Mouse (Mus musculus) megakaryocyte-erythroid progenitor cell, adult 5-6 weeks (primary cell): ENCODE results near the gene Syt15. TPM values are rescaled to one million over a fixed set of nuclear protein-coding genes. Genes with fewer than 3 reads are reported as not detected.

Experiments
- ATAC-seq: replicated peaks from 2 replicates; pipeline ENCODE4 v1.8.0; 2016; ENCODE audit warnings: mild to moderate bottlenecking, inconsistent platforms; ENCODE audit not compliant: severe bottlenecking, poor library complexity, low FRiP score, low TSS enrichment
- total RNA-seq, 2 experiments: library from RNA; stranded (forward) in 1 of 2; stranded (reverse) in 1 of 2; fragments of 200-1000, 215-1000 nt in 1 of 2; fragments of >200 nt in 1 of 2; fragmentation: Nextera tagmentation in 1 of 2; gene quantifications; 2 replicates each; pipeline ENCODE4 v1.2.3; 2014 to 2017

Syt15 gene
- not detected in 2 replicates for total RNA-seq (2014; fragmentation: Nextera tagmentation)
- total RNA-seq (2017): not detected in 2 replicates

GRCm38 (mm10) chr14:34219295-34219694 lies at the start of gene Syt15:
TSS of gene Syt15 (plus strand) at chr14:34219595.
- no peak for ATAC-seq

DNA sequence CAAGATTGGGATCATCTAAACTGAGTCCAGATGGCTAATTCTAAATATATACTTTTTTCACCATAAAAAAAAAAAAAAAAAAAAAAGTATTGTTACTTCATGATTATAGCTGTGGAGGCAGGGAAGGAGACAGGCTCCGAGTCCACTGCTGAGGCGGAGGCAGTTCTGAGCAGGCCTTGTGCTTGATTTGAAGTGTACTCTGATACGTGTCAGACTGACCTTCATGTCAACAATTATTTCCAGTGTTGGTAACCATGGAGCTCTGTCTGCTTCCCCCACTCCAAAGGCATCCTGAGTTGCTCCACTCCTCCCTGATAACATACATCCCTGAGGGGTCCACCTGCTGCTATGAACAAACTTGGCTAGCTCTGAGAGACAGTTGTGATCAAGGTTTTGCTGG lies 48.3 kb upstream of the Syt15 start:
- no peak for ATAC-seq

GRCm38 (mm10) chr14:34179351-34179750 lies 40.0 kb upstream of the Syt15 start:
- no peak for ATAC-seq

- ATAC-seq: no peak
Measured at GRCm38 (mm10) chr14:34183101-34183500, 36.3 kb upstream of the Syt15 start.

GRCm38 (mm10) chr14:34188629-34189028 lies 30.8 kb upstream of the Syt15 start:
- ATAC-seq: peak; percentile 87

- ATAC-seq: no peak
Measured at GRCm38 (mm10) chr14:34190361-34190760, 29.0 kb upstream of the Syt15 start.

- ATAC-seq: no peak
Measured at GRCm38 (mm10) chr14:34193879-34194278, 25.5 kb upstream of the Syt15 start.

DNA sequence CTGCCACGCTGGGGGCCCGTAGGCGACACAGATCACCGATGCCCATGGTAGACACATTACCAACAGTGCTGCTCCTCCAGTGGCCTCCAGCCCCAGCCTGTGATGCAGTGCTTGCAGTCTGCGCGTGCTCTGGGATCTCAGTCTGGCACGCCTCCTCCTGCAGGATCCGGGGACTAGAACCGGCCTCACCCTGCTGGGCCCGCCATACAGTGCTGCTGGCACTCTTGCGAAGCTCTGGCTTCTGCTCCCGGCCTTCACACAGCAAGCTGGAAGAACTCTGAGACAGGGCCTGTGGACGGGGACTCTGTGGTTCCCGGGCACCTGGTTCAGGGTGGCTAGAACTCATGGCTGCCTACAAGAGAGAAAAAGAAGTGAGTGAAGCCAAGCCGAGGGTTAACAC lies 23.9 kb upstream of the Syt15 start:
- ATAC-seq: no peak

DNA sequence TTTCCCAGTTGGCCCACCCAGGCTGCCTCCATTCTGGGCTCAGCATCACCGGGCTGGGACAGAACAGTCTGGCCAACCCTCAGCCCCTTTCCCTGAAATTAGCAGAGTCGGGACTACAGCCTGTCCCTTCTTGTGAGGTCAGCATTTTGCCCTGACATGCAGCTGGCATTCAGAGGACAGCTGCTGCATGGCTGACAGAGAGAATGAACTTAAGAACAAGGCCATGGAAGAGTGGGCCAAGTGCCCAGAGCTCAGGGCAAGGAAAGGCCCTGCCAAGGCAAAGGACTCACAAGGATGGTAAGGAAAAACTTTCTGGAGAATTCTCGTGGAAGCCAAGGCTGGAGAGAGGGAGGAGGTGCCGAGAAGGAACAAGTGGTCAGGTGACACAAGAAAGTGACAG lies 22.7 kb upstream of the Syt15 start:
- ATAC-seq: no peak

- ATAC-seq: no peak
Measured at GRCm38 (mm10) chr14:34200738-34201230, 18.6 kb upstream of the Syt15 start.

GRCm38 (mm10) chr14:34201231-34202035 lies 18.0 kb upstream of the Syt15 start, which contains the start of gene Gprin2:
TSS of gene Gprin2 (minus strand) at chr14:34201653.
- ATAC-seq: 0 out of 2 replicates have a peak, but pooled peaks have one; percentile 26

GRCm38 (mm10) chr14:34207996-34208395 lies 11.4 kb upstream of the Syt15 start:
- no peak for ATAC-seq

DNA sequence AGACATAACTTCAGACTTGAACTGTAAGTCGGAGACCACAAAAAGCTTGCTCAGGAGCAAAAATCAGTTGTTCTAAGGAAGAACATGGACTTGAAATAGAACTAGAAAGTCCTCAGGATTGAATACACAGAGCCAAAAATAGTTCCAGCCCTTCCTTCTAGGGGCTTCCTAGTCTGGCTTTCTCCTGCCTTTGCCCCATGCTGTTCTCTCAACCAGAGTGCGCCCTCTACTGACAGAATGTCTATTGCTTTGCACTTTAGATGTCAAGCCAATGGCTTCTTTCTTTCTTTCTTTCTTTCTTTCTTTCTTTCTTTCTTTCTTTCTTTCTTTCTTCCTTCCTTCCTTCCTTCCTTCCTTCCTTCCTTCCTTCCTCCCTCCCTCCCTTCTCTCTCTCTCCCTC lies 10.7 kb upstream of the Syt15 start:
- ATAC-seq: no peak

GRCm38 (mm10) chr14:34209080-34209479 lies 10.3 kb upstream of the Syt15 start:
- ATAC-seq: no peak

- ATAC-seq: no peak
Measured at GRCm38 (mm10) chr14:34209942-34210341, 9.5 kb upstream of the Syt15 start.

DNA sequence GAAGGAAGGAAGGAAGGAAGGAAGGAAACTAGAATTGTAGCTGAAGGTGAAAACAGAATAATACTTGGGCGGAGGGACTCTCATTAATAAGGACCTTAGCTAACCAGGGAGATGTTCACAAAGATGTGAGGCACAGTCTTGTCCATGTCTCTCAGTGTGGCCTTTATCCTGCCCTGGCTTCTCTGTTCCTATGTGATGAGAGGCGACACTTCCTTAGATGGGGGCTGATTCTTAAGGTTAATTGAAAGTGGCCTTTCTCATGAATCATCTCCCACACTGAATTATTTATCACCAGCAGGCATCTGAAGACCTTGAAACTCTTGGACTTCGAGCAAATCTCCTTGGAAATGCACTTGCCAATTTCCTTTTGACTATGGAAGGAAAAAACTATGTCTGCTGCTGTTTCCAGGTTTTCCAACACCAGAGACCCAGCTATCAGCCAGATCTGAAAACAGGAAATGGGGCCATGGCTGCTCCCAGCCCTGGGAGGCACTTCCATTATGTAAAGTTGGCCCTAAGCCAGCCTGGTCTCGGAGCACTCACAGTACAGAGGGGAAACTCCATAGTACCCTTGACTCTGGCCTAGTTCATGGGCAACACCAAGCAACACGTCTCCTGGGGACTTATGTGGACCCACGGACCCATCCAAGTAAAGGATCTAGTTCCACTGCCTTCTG lies 3.8 kb upstream of the Syt15 start:
- no peak for ATAC-seq

DNA sequence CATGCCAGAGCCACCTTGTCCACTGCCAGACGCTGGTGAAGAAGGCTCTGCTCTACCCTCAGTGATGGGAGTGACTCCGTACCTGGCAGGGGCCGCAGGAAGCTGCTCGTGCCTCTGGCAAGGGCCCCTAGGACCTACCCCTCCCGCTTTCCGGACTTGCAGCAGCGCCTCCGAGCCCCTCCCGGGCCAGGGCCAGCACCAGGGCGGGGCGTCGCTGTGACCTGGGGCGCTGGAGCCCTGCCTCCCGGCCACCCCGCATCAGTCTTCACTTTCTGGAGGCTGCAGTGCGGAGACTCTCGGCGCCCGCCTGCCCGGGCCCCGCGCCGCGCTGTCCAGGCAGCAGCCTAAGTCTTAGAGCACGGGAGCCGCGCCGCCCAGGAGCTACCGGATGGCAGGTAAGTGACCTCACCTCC lies 397 bp downstream of the Syt15 start:
- no peak for ATAC-seq

DNA sequence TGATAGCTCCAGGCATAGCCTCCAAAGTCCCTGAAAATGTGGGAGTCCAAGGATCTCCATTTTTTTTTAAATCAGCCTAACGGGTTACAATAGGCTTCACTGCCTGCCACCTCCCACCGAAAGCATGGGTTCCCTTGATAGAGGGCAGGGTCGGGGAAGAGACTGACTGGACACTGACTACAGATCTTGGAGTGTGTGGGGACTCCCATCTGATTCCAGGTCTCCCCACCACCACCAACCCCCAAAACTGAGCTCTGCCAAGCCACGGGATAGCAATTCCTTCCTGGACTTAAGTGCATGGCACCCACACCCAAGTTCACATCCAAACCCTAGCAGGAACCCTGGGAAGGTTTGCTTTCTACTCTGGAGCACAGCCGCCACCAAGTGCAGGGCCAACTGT lies 1.0 kb downstream of the Syt15 start:
- ATAC-seq: no peak

DNA sequence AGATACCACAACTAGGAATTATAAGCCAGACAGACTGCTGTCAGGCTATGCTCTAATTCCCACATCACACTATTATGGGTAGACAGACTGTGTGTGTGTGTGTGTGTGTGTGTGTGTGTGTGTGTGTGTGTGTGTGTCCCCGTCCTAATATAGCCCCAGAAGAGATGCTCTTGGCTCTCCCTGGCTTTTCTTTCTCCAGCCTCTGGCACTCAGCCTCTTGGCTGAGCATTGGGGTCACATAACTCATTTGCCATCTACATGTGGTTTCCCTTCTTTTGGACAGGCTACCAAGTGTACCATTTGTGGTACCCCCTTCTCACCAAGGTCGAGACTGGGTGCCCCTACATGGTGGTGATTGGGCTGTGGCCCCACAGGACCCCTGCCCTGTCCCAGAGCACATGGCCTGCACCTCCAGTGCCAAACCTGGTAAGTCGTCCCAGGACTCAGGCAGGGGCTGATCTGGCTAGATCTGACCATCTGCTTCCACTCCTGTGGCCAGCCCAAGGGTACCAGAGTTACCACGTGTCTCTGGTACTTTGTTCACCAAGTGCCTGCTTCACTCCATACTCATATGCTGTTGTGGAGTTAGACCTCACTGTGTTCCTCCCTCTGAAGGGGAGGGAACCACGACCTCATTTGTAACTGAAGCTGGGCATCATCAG lies 2.2 kb downstream of the Syt15 start:
- no peak for ATAC-seq

- ATAC-seq: no peak
Measured at GRCm38 (mm10) chr14:34223362-34223898, 4.0 kb downstream of the Syt15 start.
